ENCODE assay signal across 20 mouse cellular contexts in genomic region chr11:71375132-71375531, GRCm38 (mm10).
DNase-seq lines count a peak whose midpoint lies in the region; ATAC-seq and TF ChIP-seq lines count a peak whose summit lies in the region.
"Had no signal": no experiment of that assay in that cellular context is flagged by ENCODE, and none has a peak within 500 bp of the region (broad histone marks: within the 10 kb centered on the region; RNA-seq: fewer than 3 reads in every experiment).

No protein-coding gene starts in this region.

- TF ChIP-seq POLR2A in brain, embryonic 14.5 days (IDR thresholded peaks at IDR 0.05; ENCODE audit: borderline replicate concordance, extremely low read depth, insufficient read depth, insufficient read length, poor library complexity, severe bottlenecking): no peak

- WGBS in midbrain, embryonic 14.5 days: 65% methylated on average over 5 of the region's 5 CpGs
- WGBS in midbrain, embryonic 10.5 days: 79% methylated on average over 5 of the region's 5 CpGs

- DNase-seq in layer of hippocampus, adult 2 months (ENCODE audit: low spot score in 2 of 2): no peak
- DNase-seq in layer of hippocampus, adult 8-10 months (ENCODE audit: low spot score in 2 of 2): no peak
- DNase-seq in midbrain, embryonic 14.5 days: peak; percentile 18
- DNase-seq in midbrain, embryonic 10.5 days (ENCODE audit: low spot score): no peak
- DNase-seq in brain, embryonic 14.5 days (ENCODE audit: low read depth): peak; percentile 40
- DNase-seq in cerebellum, adult 11 months: no peak
- DNase-seq: adrenal gland, adult 8-10 months; adrenal gland, postnatal 25 days; cerebellum, adult 11-12 months; cerebellum, adult 8-10 months; cerebellum, postnatal 36 days; gastrocnemius, postnatal 10 days; gastrocnemius, postnatal 36 days had no signal

- no peaks in the 10 kb centered on the region for H3K27me3 ChIP-seq in midbrain, embryonic 14.5 days (ENCODE audit: control insufficient read depth, insufficient read depth, low read length)
- no peaks in the 10 kb centered on the region for H3K27me3 ChIP-seq in midbrain, embryonic 10.5 days (ENCODE audit: low read depth, poor library complexity, severe bottlenecking)
- H3K27me3 ChIP-seq: forebrain, embryonic 13.5 days; hindbrain, embryonic 13.5 days had no signal

- no peak overlapping the region for H3K27ac ChIP-seq in layer of hippocampus, adult 2 months
- H3K27ac ChIP-seq in midbrain, embryonic 14.5 days (replicated peaks; ENCODE audit: low read depth, low read length): no peak overlapping the region
- no peak overlapping the region for H3K27ac ChIP-seq in midbrain, embryonic 10.5 days (replicated peaks)
- H3K27ac ChIP-seq: forebrain, embryonic 10.5 days; forebrain, embryonic 13.5 days; hindbrain, embryonic 10.5 days; hindbrain, embryonic 13.5 days had no signal

- H3K4me2 ChIP-seq in midbrain, embryonic 14.5 days (ENCODE audit: low read length): no peak overlapping the region
- H3K4me2 ChIP-seq: forebrain, embryonic 13.5 days; heart, embryonic 11.5 days; hindbrain, embryonic 13.5 days had no signal

- no peak for ATAC-seq in midbrain, embryonic 14.5 days (ENCODE audit: low FRiP score, low TSS enrichment)
- ATAC-seq: activated CD4-positive, CD25-positive, alpha-beta regulatory T cell, adult 4 months; forebrain, embryonic 13.5 days; forebrain, embryonic 16.5 days had no signal

- no peaks in the 10 kb centered on the region for H3K4me1 ChIP-seq in midbrain, embryonic 14.5 days (ENCODE audit: control insufficient read depth, insufficient read depth, low read length)
- H3K4me1 ChIP-seq in midbrain, embryonic 10.5 days: no peaks in the 10 kb centered on the region
- H3K4me1 ChIP-seq: forebrain, embryonic 10.5 days; forebrain, embryonic 13.5 days; hindbrain, embryonic 10.5 days; hindbrain, embryonic 13.5 days had no signal

- no peak overlapping the region for H3K4me3 ChIP-seq in layer of hippocampus, adult 2 months
- H3K4me3 ChIP-seq in midbrain, embryonic 14.5 days (replicated peaks; ENCODE audit: low read depth, low read length): no peak overlapping the region
- no peak overlapping the region for H3K4me3 ChIP-seq in midbrain, embryonic 10.5 days
- H3K4me3 ChIP-seq: forebrain, embryonic 10.5 days; forebrain, embryonic 13.5 days; hindbrain, embryonic 10.5 days; hindbrain, embryonic 13.5 days had no signal

- no peak overlapping the region for H3K9ac ChIP-seq in midbrain, embryonic 14.5 days (replicated peaks; ENCODE audit: low read length)
- H3K9ac ChIP-seq: forebrain, embryonic 13.5 days; hindbrain, embryonic 13.5 days had no signal

- H3K9me3 ChIP-seq in midbrain, embryonic 14.5 days (ENCODE audit: control insufficient read depth, low read length): no peaks in the 10 kb centered on the region
- no peaks in the 10 kb centered on the region for H3K9me3 ChIP-seq in midbrain, embryonic 10.5 days (replicated peaks)
- H3K9me3 ChIP-seq: forebrain, embryonic 10.5 days; forebrain, embryonic 13.5 days; hindbrain, embryonic 10.5 days; hindbrain, embryonic 13.5 days had no signal

- peak; percentile 68 for TF ChIP-seq CTCF in layer of hippocampus, adult 2 months (conservative IDR thresholded peaks at IDR 0.05)
- no peak for TF ChIP-seq CTCF in brain, embryonic 14.5 days (IDR thresholded peaks at IDR 0.05; ENCODE audit: borderline replicate concordance, extremely low read depth, insufficient read depth, insufficient read length)

- H3K36me3 ChIP-seq in midbrain, embryonic 14.5 days (ENCODE audit: control insufficient read depth, insufficient read depth, low read length): no peaks in the 10 kb centered on the region
- H3K36me3 ChIP-seq in midbrain, embryonic 10.5 days: no peaks in the 10 kb centered on the region
- H3K36me3 ChIP-seq: forebrain, embryonic 10.5 days; hindbrain, embryonic 10.5 days; hindbrain, embryonic 13.5 days had no signal

Comparison
In these comparisons a context has a peak if more than half of its experiments do, and no peak if none do; other contexts are left out.
1. DNase-seq: peak in midbrain, embryonic 14.5 days (single experiment) and brain, embryonic 14.5 days (single experiment); none in layer of hippocampus, adult 2 months (0 of 2), layer of hippocampus, adult 8-10 months (0 of 2), midbrain, embryonic 10.5 days (single experiment) and cerebellum, adult 11 months (single experiment).